26 mouse cellular contexts compared by ENCODE assay signal in the genomic region with DNA sequence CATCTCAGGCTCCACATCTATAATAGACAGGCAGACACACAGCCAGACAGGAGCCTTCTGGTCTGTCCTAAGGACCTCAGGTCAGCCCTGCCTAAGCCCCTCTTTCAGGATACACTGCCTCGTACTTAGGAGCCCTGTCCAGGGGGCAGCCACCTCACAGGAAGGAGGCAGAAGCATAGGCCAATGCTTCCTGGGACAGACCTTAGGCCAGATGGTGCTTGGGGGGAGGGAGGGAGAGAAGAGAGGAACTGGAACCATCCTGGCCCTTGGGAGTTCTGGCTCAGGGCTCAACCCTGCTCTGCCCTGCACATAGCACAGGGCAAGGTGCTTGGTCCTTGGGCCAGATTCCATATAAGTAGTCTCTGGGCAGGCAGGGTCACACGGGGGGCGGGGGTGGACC. TPM values are rescaled to one million over a fixed set of nuclear protein-coding genes. Genes with fewer than 3 reads are reported as not detected.
DNase-seq lines count a peak whose midpoint lies in the region; ATAC-seq lines count a peak whose summit lies in the region.
"Had no signal": no experiment of that assay in that cellular context is flagged by ENCODE, and none has a peak within 500 bp of the region (broad histone marks: within the 10 kb centered on the region; RNA-seq: fewer than 3 reads in every experiment).

No protein-coding gene starts in this region.

- no peaks in the 10 kb centered on the region for H3K9me3 ChIP-seq in forebrain, embryonic 16.5 days (ENCODE audit: control insufficient read depth, low read length)
- H3K9me3 ChIP-seq: G1E; heart, embryonic 12.5 days; intestine, embryonic 15.5 days; liver, embryonic 12.5 days; midbrain, embryonic 12.5 days; neural tube, embryonic 13.5 days had no signal

- no peak for DNase-seq in cerebellum, postnatal 4 days (ENCODE audit: low spot score in 2 of 2)
- DNase-seq in cerebellum, adult 11 months = peak; percentile 72
- DNase-seq in cerebellum, adult 9-10 months = peak; percentile 87
- peak; percentile 73 to 77 for DNase-seq in cerebellum, postnatal 36 days
- DNase-seq in T-cell, adult 2 months (ENCODE audit: low spot score) = no peak
- DNase-seq: adrenal gland, postnatal 14 days; gastrocnemius, adult 2 months; heart, adult 2 months; heart, postnatal 4 days; kidney, adult 2 months; kidney, postnatal 36 days; left cerebral cortex, postnatal 4 days; liver, postnatal 0 days; lung, postnatal 36 days; right cerebral cortex, postnatal 4 days had no signal

- H3K4me2 ChIP-seq in forebrain, embryonic 16.5 days (ENCODE audit: low read length) = no peak overlapping the region
- H3K4me2 ChIP-seq: heart, embryonic 12.5 days; intestine, embryonic 15.5 days; liver, embryonic 12.5 days; midbrain, embryonic 12.5 days; neural tube, embryonic 13.5 days had no signal

- 81% methylated on average over 3 of the region's 3 CpGs for WGBS in forebrain, embryonic 16.5 days

- ATAC-seq in cerebellum, adult (ENCODE audit: insufficient number of reproducible peaks, low FRiP score, low TSS enrichment) = peak; percentile 68
- ATAC-seq in forebrain, embryonic 16.5 days = no peak
- ATAC-seq: forebrain, embryonic 14.5 days; hindbrain, postnatal 0 days; intestine, embryonic 15.5 days; liver, embryonic 12.5 days; liver, postnatal 0 days had no signal

- H3K36me3 ChIP-seq in forebrain, embryonic 16.5 days (ENCODE audit: control insufficient read depth, insufficient read depth) = no peaks in the 10 kb centered on the region
- H3K36me3 ChIP-seq: G1E; heart, embryonic 12.5 days; intestine, embryonic 15.5 days; liver, embryonic 12.5 days; midbrain, embryonic 12.5 days; neural tube, embryonic 13.5 days had no signal

- no peaks in the 10 kb centered on the region for H3K27me3 ChIP-seq in forebrain, embryonic 16.5 days (replicated peaks; ENCODE audit: control insufficient read depth, insufficient read depth, low read length)
- H3K27me3 ChIP-seq: heart, embryonic 12.5 days; intestine, embryonic 15.5 days; neural tube, embryonic 13.5 days had no signal

- H3K4me1 ChIP-seq in forebrain, embryonic 16.5 days (replicated peaks; ENCODE audit: control insufficient read depth, insufficient read depth, low read length) = peaks cover 15% of the 10 kb centered on the region
- H3K4me1 ChIP-seq: liver, embryonic 12.5 days had no signal

- H3K27ac ChIP-seq in forebrain, embryonic 16.5 days (ENCODE audit: low read length) = no peak overlapping the region
- H3K27ac ChIP-seq: gastrocnemius, adult 2 months; heart, adult 2 months; hindbrain, postnatal 0 days; intestine, embryonic 15.5 days; layer of hippocampus, adult 2 months; liver, embryonic 12.5 days; midbrain, embryonic 12.5 days; neural tube, embryonic 13.5 days had no signal

- H3K4me3 ChIP-seq in forebrain, embryonic 16.5 days (replicated peaks; ENCODE audit: low read length) = no peak overlapping the region
- H3K4me3 ChIP-seq: gastrocnemius, adult 2 months; heart, adult 2 months; heart, embryonic 12.5 days; intestine, embryonic 15.5 days; layer of hippocampus, adult 2 months; liver, embryonic 12.5 days; midbrain, embryonic 12.5 days; neural tube, embryonic 13.5 days had no signal

- H3K9ac ChIP-seq in forebrain, embryonic 16.5 days (replicated peaks; ENCODE audit: low read depth, low read length) = no peak overlapping the region
- H3K9ac ChIP-seq: heart, embryonic 12.5 days; intestine, embryonic 15.5 days; liver, embryonic 12.5 days; liver, postnatal 0 days; midbrain, embryonic 12.5 days; neural tube, embryonic 13.5 days had no signal

RNA-seq across cellular contexts. Expression of gene Pitpnm3, which starts 9.8 kb away (rescaled TPM):
- polyA plus RNA-seq in forebrain, embryonic 16.5 days (2015; fragmentation: Nextera tagmentation; extraction: Ambion mirVana) = 2.0 and 3.0 TPM in 2 replicates
- polyA plus RNA-seq: liver, postnatal 0 days had no signal

Comparison
In these comparisons a context has a peak if more than half of its experiments do, and no peak if none do; other contexts are left out.
1. DNase-seq: peak in cerebellum, adult 11 months (single experiment), cerebellum, adult 9-10 months (single experiment) and cerebellum, postnatal 36 days (2 of 2); none in cerebellum, postnatal 4 days (0 of 2) and T-cell, adult 2 months (single experiment).